Mouse (Mus musculus) fat pad, adult 2 months (tissue): ENCODE results near the gene Casz1.

ENCODE experiments used
- DNase-seq: peaks from one replicate; pipeline ENCODE4 v3.0.0-alpha.2; 2011; ENCODE audit warnings: low read depth, low spot score; ENCODE audit errors: extremely low read depth

The Casz1 gene

DNA sequence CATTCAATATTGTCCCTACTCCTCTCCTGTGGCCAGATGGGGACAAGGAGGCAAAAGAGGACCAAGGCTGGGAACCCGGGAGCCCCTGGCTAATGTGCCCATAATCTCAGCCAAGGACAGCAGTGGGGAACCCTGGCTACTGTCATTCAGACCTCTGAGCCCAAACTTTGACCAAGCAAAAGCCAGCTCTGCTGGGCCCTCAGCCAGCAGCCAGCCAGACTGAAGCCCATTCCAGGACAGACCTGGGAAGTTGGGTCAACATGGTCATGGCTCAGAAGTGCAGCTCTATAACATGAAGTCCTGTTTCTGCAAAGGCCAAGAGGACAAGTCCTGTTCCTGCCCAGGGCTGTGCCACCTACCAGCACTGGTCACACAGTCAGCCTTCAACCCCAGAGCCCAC, 157.9 kb downstream of the Casz1 start:
- DNase-seq = no peak

DNA sequence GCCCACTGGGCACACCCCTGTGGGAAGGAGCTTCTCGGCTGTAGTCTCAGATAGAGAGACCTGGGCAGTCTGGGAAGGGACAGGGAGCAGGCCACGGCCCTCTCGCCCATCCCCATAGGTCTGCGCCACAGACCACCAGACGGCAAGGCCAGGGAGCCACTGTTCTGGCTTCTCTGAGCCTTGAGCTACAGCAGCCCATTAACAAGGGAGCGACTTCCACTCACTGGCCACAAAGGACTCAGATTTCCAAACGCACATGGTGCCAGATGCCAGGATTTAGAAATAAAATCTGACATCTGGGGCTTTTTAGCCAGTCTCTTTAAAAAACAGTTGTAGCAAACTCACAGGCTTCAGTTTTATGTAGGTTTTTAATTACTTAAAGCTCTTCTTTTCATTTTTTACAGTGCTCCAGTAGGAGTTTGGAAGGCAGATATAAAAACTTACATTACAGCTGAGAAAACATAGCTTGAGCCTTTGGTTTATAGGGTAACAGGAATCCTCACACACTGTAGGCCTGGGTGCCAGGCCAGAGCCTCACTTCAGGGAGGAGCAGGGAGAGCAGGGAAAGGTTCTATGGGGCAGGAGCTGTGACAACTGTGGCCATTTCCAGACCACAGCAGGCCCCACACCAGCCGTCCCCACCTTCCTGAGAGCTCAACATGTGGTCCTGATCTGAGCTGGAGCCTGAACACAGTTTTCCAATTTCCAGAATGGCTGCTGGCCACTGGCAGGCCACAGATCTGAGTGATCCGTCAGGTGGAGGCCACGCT, 160.5 kb downstream of the Casz1 start:
- no peak for DNase-seq

DNA sequence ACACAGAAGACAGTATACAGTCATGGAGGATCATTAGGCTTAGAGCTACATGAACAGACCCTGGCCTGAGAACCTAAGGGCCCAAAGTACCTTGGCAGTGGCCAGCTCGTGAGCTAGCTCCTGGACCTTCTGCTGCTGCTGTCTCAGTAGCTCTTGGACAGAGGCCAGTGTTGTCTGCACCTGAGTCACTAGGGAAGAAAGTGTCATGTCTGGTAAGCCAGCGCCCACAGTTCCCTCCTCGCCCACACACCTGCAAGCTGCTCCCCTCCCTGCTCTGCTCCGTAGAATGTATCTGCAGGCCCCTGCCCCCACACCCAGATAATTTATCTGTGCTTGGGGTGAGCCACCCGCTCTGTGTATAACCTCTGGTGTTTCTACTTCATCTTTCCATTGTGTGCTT, 161.9 kb downstream of the Casz1 start:
- DNase-seq = peak; percentile 40

DNA sequence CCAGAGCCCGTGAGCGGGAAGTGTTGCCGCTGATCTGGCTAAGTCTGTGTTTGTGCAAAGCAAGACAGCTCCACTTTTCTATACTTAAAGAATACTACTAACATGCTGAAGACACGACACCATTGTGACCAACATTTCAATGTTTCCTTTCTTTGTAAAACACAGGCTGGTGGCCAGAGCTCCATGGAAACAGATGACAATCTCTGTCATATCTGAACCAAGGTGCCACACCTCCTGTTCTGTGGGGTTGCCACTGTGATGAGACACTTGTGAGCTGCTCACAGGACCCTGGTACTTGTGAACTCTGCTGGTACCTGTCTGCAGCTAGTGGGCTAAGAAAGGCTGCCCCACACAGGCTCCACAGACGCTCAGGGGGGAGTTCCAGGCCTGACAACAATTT, 164.6 kb downstream of the Casz1 start:
- no peak for DNase-seq

DNA sequence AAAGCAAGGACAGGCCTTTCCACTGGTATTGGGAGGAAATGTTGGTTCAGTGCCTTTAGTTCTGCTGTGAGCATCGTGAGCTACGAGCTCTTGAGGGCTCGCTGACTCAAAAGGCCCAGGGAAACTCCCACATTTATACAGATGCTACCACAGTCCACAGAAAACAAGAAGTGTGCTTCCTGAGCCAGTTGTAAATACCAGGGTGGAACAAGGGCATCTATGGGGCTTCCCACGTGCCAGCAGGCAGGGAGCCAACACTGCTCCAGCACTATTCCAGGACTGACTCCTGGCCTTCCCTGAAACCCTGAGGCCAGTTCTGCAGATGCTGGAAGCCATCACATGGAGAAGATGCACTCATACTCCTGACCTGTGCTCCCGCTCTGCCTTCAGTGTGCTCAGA, 165.4 kb downstream of the Casz1 start:
- DNase-seq = no peak

GRCm38 (mm10) chr4:148970742-148971141, 166.5 kb downstream of the Casz1 start:
- no peak for DNase-seq

DNA sequence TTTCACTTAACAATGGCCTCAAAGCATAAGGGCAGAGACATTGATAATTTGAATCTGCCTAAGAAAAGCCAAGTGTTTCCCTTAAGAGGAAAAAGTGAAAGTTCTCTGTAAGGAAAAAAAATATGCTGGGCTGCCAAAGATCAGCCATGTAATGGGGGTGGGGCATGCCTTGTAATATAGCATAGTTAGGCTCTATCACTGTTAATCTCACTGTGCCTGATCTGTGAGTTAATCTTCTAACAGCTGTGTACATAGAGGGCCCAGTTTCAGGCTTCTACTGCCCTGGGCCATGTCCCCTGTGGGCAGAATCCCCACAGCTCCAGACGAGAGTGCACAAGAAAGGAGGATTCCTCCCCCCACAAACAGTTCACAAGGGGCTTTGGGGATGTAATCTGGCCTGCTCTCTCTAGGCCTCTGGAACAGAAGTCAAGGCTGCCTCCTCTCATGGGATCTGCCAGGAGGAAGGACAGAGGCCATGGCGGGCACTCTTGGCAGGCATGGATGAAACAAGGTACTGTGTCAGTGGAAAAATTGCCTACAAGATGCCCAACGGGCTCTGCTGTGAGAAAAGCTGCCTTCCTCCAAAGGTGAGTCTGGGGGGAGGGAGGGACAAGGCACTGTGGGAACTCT, 167.5 kb downstream of the Casz1 start:
- no peak for DNase-seq

GRCm38 (mm10) chr4:148972707-148973106, 168.5 kb downstream of the Casz1 start:
- DNase-seq = no peak

- DNase-seq = no peak
Measured at GRCm38 (mm10) chr4:148973387-148973786, 169.2 kb downstream of the Casz1 start.

GRCm38 (mm10) chr4:148974833-148975232, 170.6 kb downstream of the Casz1 start:
- DNase-seq = no peak

GRCm38 (mm10) chr4:148978221-148978855, 174.1 kb downstream of the Casz1 start:
- DNase-seq = no peak

GRCm38 (mm10) chr4:148978926-148979325, 174.7 kb downstream of the Casz1 start:
- no peak for DNase-seq

DNA sequence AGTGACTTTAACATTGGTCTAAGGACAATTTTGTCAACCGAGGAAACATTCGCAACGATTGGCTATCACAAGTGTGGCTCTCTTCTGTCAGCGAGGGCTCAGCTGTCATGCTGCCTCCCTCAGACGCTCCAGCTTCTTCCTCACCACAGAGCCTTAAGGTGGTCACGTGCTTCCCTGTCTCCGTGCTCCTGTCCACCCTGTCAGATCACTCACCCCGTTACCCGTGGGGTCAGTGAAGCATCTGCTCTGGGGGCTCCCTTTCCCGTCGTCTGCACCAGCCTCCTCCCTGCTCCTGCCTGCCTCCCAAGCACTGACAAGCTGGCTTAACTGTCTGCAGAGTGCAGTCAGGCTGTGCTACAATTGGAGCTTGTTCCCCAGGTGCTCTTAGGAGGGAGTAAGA, 175.6 kb downstream of the Casz1 start:
- DNase-seq = no peak

DNA sequence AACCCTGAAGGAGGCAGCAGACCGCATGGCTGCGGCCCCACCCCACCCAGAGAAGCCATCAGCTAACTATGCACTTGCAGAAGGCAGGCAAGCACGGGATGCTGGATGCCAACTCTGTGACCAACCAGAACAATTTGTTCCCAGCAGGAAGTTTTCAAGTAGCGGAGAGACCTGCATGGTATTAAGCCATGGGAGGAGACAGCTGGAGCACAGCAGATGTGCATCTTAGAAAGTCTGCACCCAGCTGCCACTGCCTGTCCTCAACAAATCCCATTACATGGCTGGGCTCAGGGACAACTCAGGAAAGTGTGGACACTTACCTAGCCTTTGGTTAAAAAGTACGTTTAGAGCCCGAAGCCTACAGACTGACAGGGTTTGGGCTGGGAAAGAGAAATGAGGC, 178.0 kb downstream of the Casz1 start:
- DNase-seq = no peak

GRCm38 (mm10) chr4:148984701-148985540, 180.7 kb downstream of the Casz1 start:
- no peak for DNase-seq

GRCm38 (mm10) chr4:148985541-148986476, 181.6 kb downstream of the Casz1 start:
- DNase-seq = no peak

DNA sequence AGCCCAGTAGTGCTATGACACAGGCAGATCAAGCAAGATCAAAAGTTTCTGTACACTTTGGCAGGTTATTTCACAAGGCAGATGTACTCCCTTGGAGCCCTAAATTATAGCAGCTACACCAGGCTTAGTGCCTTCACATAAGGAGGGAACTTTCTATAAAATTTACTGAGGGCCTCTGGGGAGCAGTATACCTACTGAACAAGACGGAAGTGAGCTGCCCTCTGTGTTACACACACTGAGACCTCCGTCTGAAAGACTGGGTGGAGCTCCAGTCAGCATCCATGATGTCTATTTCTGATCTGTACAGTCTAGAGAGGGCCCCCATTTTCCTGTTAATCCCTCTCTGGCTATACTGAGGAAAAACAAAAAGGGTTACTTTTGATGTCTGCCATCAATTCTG, 185.8 kb downstream of the Casz1 start:
- DNase-seq = no peak

DNA sequence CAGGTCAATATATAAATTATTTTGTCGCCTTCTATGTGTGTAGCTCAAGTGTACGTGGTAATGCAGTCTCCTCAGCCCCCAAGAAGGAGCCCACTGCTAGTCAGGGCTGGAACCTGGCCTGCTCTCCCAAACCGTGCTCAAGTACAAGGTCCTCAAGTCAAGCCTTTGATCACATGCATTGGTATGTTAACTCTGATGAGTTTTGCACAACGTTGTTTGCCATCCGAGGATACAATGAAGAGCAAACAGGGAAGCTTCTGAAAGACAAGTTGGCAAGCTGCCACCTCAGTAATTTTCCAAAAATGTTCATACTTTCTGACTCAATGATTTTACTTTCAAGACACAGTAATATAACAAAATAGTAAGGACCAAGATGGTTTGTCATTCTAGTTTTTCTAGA, 189.7 kb downstream of the Casz1 start:
- no peak for DNase-seq

- no peak for DNase-seq
Measured at GRCm38 (mm10) chr4:149000746-149001145, 196.5 kb downstream of the Casz1 start.

DNA sequence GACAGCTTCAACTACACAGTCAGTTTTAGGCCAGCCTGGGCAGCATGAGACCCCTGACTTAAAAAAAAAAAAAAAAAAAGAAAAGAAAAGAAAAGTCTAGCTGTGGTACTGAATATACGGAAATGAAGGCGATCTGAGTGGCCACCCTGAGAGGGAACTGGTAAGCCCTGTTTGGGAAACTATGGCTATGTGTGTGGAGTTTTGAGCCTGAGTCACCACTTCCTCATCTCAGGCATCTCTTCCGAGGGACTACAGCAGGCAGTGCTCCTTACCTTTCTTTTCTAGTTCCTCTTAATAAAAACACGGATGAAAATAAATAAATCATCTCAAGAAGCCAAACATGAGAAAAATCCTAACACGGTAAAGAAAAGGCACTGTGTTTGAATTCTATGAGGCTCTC, 197.3 kb downstream of the Casz1 start:
- DNase-seq = no peak
